Mouse (Mus musculus) mature B cell (primary cell): ENCODE data around the gene Car10.

Experiments
- in situ Hi-C: fragments of 300-500 bp; cut with MboI; formaldehyde crosslinking; loops from 2 replicates; pipeline ENCODE4 v1.14.3; 2019

Gene Car10

GRCm38 (mm10) chr11:93490211-93490820 lies 392.5 kb downstream of the Car10 start:
- in situ Hi-C loops = no loop called here

GRCm38 (mm10) chr11:93497896-93498295 lies 400.1 kb downstream of the Car10 start:
- in situ Hi-C loops = no loop called here

- in situ Hi-C loops = no loop called here
Measured at GRCm38 (mm10) chr11:93500442-93500841, 402.6 kb downstream of the Car10 start.

- in situ Hi-C loops = no loop called here
Measured at GRCm38 (mm10) chr11:93501671-93502070, 403.8 kb downstream of the Car10 start.

GRCm38 (mm10) chr11:93502864-93503263 lies 405.0 kb downstream of the Car10 start:
- in situ Hi-C loops = no loop called here

- in situ Hi-C loops = no loop called here
Measured at GRCm38 (mm10) chr11:93503469-93503868, 405.6 kb downstream of the Car10 start.

GRCm38 (mm10) chr11:93509527-93510235 lies 411.9 kb downstream of the Car10 start:
- in situ Hi-C loops = no loop called here

GRCm38 (mm10) chr11:93512843-93513242 lies 415.0 kb downstream of the Car10 start:
- in situ Hi-C loops = no loop called here

GRCm38 (mm10) chr11:93514396-93514795 lies 416.6 kb downstream of the Car10 start:
- in situ Hi-C loops = no loop called here

- in situ Hi-C loops = no loop called here
Measured at GRCm38 (mm10) chr11:93515566-93515965, 417.7 kb downstream of the Car10 start.

- in situ Hi-C loops = no loop called here
Measured at GRCm38 (mm10) chr11:93516216-93516615, 418.4 kb downstream of the Car10 start.

- in situ Hi-C loops = no loop called here
Measured at GRCm38 (mm10) chr11:93516946-93517345, 419.1 kb downstream of the Car10 start.

GRCm38 (mm10) chr11:93522501-93522900 lies 424.7 kb downstream of the Car10 start:
- in situ Hi-C loops = no loop called here

- in situ Hi-C loops = no loop called here
Measured at GRCm38 (mm10) chr11:93525921-93526320, 428.1 kb downstream of the Car10 start.

GRCm38 (mm10) chr11:93531029-93531680 lies 433.3 kb downstream of the Car10 start:
- in situ Hi-C loops = no loop called here

- in situ Hi-C loops = no loop called here
Measured at GRCm38 (mm10) chr11:93536244-93536643, 438.4 kb downstream of the Car10 start.

- in situ Hi-C loops = no loop called here
Measured at GRCm38 (mm10) chr11:93548904-93549303, 451.1 kb downstream of the Car10 start.

- in situ Hi-C loops = no loop called here
Measured at GRCm38 (mm10) chr11:93550908-93551307, 453.1 kb downstream of the Car10 start.

- in situ Hi-C loops = no loop called here
Measured at GRCm38 (mm10) chr11:93559118-93559517, 461.3 kb downstream of the Car10 start.

- in situ Hi-C loops = no loop called here
Measured at GRCm38 (mm10) chr11:93560570-93560969, 462.7 kb downstream of the Car10 start.

- in situ Hi-C loops = no loop called here
Measured at GRCm38 (mm10) chr11:93562330-93562865, 464.6 kb downstream of the Car10 start.

- in situ Hi-C loops = no loop called here
Measured at GRCm38 (mm10) chr11:93565756-93566155, 467.9 kb downstream of the Car10 start.
